Mouse (Mus musculus): ENCODE measurements around the gene Runx1. TPM values are rescaled to one million over a fixed set of nuclear protein-coding genes. Genes with fewer than 3 reads are reported as not detected.
A peak's percentile ranks its signal among the peaks of the same experiment; 100 is the strongest.

Runx1 gene
- polyA plus RNA-seq, 1 experiment: 87.4 TPM

DNA sequence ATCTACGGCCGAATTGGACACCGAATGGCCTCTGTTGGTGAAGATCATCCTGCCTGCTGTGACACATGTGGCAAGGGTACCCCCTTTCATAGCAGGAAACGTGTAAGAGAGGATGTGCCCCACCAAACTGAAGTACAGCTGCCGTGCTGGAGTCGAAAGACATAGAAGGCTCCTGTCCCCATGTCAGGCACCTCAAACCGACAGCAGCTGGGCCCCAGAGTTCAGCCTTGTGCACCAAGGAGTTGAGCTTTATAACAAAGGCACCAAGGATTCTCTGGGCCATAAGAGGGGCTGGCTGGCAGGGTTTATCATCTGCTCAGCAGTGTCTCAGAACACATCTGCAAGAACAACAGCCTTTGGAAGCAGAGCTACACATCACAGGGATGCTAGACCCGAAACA, 84.6 kb downstream of the Runx1 start:
- TF ChIP-seq CTCF (IDR thresholded peaks at IDR 0.05; ENCODE audit: borderline replicate concordance, control insufficient read depth, extremely low read depth, insufficient read depth, low read length, poor library complexity) (no peak), POLR2A (IDR thresholded peaks at IDR 0.05; ENCODE audit: control insufficient read depth, extremely low read depth, insufficient read depth, low read length, poor library complexity) (peak; percentile 51; the same call in 1 of the 2 replicates)
- Histone ChIP-seq H3K27ac (ENCODE audit: control insufficient read depth, insufficient read depth, low read length) (peak overlapping the region; percentile 87), H3K4me3 (ENCODE audit: control insufficient read depth, insufficient read depth, low read length) (no peak overlapping the region), H3K36me3 (ENCODE audit: control insufficient read depth, insufficient read depth, low read length) (no peaks in the 10 kb centered on the region), H3K27me3 (ENCODE audit: control insufficient read depth, insufficient read depth, low read length) (no peaks in the 10 kb centered on the region), H3K4me1 (replicated peaks; ENCODE audit: control insufficient read depth, insufficient read depth, low read length) (peaks cover 60% of the 10 kb centered on the region)
- 26% methylated on average over 8 of the region's 8 CpGs for WGBS
- DNase-seq: peak; percentile 77

DNA sequence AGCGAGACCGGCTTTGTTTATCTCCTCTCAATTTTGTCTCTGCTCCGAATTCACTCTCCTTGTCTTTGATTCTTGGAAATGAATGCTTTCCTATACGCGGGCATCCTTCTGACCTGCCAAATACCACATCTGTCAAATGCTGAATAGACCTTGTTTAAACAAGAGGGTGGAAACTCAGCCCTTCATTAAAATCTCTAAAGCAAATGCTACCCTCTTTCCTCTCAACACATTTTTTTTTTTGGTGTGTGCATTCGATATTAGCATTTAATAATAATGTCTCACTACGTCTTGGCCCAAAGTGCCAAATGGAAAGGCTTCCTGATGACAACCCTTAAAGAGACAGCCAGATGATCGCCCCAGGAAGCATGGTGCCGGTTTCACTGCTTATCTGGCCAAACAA, 85.4 kb downstream of the Runx1 start:
- no peak overlapping the region for H3K4me3 ChIP-seq (ENCODE audit: control insufficient read depth, insufficient read depth, low read length)
- TF ChIP-seq POLR2A (IDR thresholded peaks at IDR 0.05; ENCODE audit: control insufficient read depth, extremely low read depth, insufficient read depth, low read length, poor library complexity) (no peak), CTCF (IDR thresholded peaks at IDR 0.05; ENCODE audit: borderline replicate concordance, control insufficient read depth, extremely low read depth, insufficient read depth, low read length, poor library complexity) (no peak)
- no peaks in the 10 kb centered on the region for H3K27me3 ChIP-seq (ENCODE audit: control insufficient read depth, insufficient read depth, low read length)
- peaks cover 63% of the 10 kb centered on the region for H3K4me1 ChIP-seq (replicated peaks; ENCODE audit: control insufficient read depth, insufficient read depth, low read length)
- H3K27ac ChIP-seq (ENCODE audit: control insufficient read depth, insufficient read depth, low read length): no peak overlapping the region
- no peak for DNase-seq
- WGBS: 93% methylated on average over 9 of the region's 9 CpGs
- H3K36me3 ChIP-seq (ENCODE audit: control insufficient read depth, insufficient read depth, low read length): no peaks in the 10 kb centered on the region

DNA sequence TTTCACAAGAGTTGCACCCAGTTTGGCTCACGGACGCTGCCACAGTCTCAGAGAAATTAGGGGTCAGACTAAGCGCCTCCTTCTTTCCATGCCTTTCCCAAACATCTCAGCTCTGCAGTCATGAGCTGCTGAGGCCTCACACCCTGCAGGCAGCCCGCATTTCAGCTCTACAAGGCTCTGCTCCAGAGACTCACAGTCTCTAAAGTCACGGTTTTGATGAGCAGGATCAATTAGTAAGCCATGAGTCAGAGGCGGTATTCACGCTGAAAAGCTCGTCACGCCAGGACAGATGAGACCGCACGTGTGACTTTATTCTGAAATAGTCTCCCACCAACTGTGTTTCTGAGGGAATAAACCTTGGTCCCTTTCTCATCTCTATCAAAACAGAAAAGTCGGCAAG, 86.0 kb downstream of the Runx1 start:
- 92% methylated on average over 12 of the region's 12 CpGs for WGBS

DNA sequence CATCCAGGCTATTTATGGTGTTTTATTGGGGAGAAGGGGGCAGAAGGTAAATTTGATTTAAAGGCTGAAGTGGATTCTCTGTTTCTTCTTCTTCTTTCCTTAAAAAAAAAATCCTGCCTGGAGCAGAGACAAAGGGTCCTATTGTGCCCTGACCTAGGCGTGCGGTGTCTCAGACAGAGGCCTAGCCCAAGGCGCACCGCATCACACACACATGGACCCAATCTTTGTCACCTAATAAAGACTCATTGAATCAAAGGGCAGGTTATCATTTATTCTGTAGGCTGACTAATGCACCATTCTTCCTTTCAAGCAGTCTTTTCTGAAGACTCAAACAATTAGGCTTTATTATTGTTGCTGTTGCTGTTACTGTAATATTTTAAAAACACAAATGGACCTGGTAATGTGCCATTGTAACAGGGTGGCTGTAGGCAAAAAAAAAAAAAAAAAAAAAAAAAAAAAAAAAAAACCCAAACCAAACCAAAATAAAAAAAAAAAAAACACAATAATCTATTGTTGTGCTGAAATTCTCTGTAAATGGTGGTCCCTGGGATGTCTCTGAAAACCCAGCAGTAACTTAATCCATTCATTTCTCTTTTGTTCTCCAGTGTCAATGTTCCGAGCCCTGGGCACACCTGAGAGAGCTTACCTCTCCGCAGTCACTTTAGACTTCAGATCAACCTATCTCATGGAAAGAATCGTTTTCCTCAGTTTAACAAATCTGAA, 86.7 kb downstream of the Runx1 start:
- 97% methylated on average over 7 of the region's 7 CpGs for WGBS
- H3K36me3 ChIP-seq (ENCODE audit: control insufficient read depth, insufficient read depth, low read length): no peaks in the 10 kb centered on the region
- H3K27me3 ChIP-seq (ENCODE audit: control insufficient read depth, insufficient read depth, low read length): no peaks in the 10 kb centered on the region
- no peak for DNase-seq
- no peak overlapping the region for H3K27ac ChIP-seq (ENCODE audit: control insufficient read depth, insufficient read depth, low read length)
- H3K4me1 ChIP-seq (replicated peaks; ENCODE audit: control insufficient read depth, insufficient read depth, low read length): peaks cover 54% of the 10 kb centered on the region
- TF ChIP-seq CTCF (IDR thresholded peaks at IDR 0.05; ENCODE audit: borderline replicate concordance, control insufficient read depth, extremely low read depth, insufficient read depth, low read length, poor library complexity) (no peak), POLR2A (IDR thresholded peaks at IDR 0.05; ENCODE audit: control insufficient read depth, extremely low read depth, insufficient read depth, low read length, poor library complexity) (no peak)
- H3K4me3 ChIP-seq (ENCODE audit: control insufficient read depth, insufficient read depth, low read length): no peak overlapping the region

More for the DNA sequence above, 86.0 kb downstream of the Runx1 start:
- Histone ChIP-seq H3K4me3 (ENCODE audit: control insufficient read depth, insufficient read depth, low read length) (no peak overlapping the region), H3K36me3 (ENCODE audit: control insufficient read depth, insufficient read depth, low read length) (no peaks in the 10 kb centered on the region), H3K27ac (ENCODE audit: control insufficient read depth, insufficient read depth, low read length) (no peak overlapping the region), H3K4me1 (replicated peaks; ENCODE audit: control insufficient read depth, insufficient read depth, low read length) (peaks cover 58% of the 10 kb centered on the region), H3K27me3 (ENCODE audit: control insufficient read depth, insufficient read depth, low read length) (no peaks in the 10 kb centered on the region)
- DNase-seq: no peak
- TF ChIP-seq CTCF (IDR thresholded peaks at IDR 0.05; ENCODE audit: borderline replicate concordance, control insufficient read depth, extremely low read depth, insufficient read depth, low read length, poor library complexity) (no peak), POLR2A (IDR thresholded peaks at IDR 0.05; ENCODE audit: control insufficient read depth, extremely low read depth, insufficient read depth, low read length, poor library complexity) (no peak)

DNA sequence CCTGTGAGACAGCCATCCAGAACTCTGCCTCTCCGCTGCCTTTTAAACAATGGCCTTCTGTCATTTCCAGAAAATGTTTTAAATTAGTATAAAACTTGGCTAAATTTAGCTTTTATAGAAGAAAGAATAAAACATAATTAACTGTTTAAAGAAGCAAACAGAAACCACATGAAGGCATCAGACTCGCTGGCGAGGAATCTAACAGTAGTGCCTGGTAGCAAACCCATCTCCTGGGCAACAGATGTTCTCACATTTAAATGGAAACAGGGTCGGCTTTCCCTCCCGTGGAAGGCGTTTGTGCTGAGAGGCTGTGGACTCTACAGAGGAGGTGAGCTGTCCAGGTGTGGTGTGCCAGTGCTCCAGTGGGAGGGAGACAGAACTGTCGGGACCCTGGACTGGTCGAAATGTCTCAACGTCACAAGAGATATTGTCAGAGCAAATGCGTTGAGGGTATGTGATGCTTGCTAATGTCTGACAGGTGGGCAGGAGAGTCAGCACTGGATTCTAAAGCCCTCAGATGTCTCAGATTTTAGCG, 87.4 kb downstream of the Runx1 start:
- no peak for DNase-seq
- no peaks in the 10 kb centered on the region for H3K36me3 ChIP-seq (ENCODE audit: control insufficient read depth, insufficient read depth, low read length)

DNA sequence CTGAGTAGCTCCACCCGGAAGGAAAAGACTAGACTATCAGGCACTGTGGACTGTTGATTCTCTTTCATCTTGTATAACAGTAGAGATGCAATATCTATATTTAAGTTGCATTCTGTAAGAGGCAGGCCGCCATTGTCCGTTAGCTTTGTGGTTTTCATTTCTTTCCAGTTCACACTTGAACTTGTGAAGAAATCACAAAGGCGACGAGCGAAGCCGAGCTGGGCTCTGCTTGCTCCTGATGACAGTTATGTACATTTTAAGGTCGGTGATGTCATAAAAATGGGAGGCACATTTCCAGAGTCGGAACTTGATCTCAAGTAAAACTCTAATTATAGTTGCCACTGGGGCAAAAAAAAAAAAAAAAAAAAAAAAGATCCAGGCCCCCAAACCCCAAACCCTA, 99.1 kb downstream of the Runx1 start:
- Histone ChIP-seq H3K27me3 (ENCODE audit: control insufficient read depth, insufficient read depth, low read length) (no peaks in the 10 kb centered on the region), H3K27ac (ENCODE audit: control insufficient read depth, insufficient read depth, low read length) (peak overlapping the region; percentile 16; the same call in 1 of the 2 replicates), H3K36me3 (ENCODE audit: control insufficient read depth, insufficient read depth, low read length) (peaks cover 3% of the 10 kb centered on the region; the same call in 1 of the 2 replicates), H3K4me1 (replicated peaks; ENCODE audit: control insufficient read depth, insufficient read depth, low read length) (peaks cover 28% of the 10 kb centered on the region), H3K4me3 (ENCODE audit: control insufficient read depth, insufficient read depth, low read length) (no peak overlapping the region)
- WGBS: 22% methylated on average over 9 of the region's 9 CpGs
- TF ChIP-seq POLR2A (IDR thresholded peaks at IDR 0.05; ENCODE audit: control insufficient read depth, extremely low read depth, insufficient read depth, low read length, poor library complexity) (no peak), CTCF (IDR thresholded peaks at IDR 0.05; ENCODE audit: borderline replicate concordance, control insufficient read depth, extremely low read depth, insufficient read depth, low read length, poor library complexity) (no peak)
- no peak for DNase-seq

More for the DNA sequence above, 87.4 kb downstream of the Runx1 start:
- no peak overlapping the region for H3K4me3 ChIP-seq (ENCODE audit: control insufficient read depth, insufficient read depth, low read length)
- TF ChIP-seq CTCF (IDR thresholded peaks at IDR 0.05; ENCODE audit: borderline replicate concordance, control insufficient read depth, extremely low read depth, insufficient read depth, low read length, poor library complexity) (no peak), POLR2A (IDR thresholded peaks at IDR 0.05; ENCODE audit: control insufficient read depth, extremely low read depth, insufficient read depth, low read length, poor library complexity) (0 out of 2 replicates have a peak, but pooled peaks have one; percentile 14)
- no peaks in the 10 kb centered on the region for H3K27me3 ChIP-seq (ENCODE audit: control insufficient read depth, insufficient read depth, low read length)
- peaks cover 47% of the 10 kb centered on the region for H3K4me1 ChIP-seq (replicated peaks; ENCODE audit: control insufficient read depth, insufficient read depth, low read length)
- WGBS: 58% methylated on average over 11 of the region's 11 CpGs
- H3K27ac ChIP-seq (ENCODE audit: control insufficient read depth, insufficient read depth, low read length): 0 out of 2 replicates have a peak overlapping the region, but pooled peaks have one; percentile 11
